Mouse (Mus musculus): ENCODE results near the gene 2410131K14Rik.

GRCm38 (mm10) chr5:118302466-118303155 lies 57.6 kb downstream of the 2410131K14Rik start:
- TF ChIP-seq CTCF (IDR thresholded peaks at IDR 0.05; ENCODE audit: borderline replicate concordance, insufficient read depth, low read depth, low read length) (no peak), POLR2A (IDR thresholded peaks at IDR 0.05; ENCODE audit: borderline replicate concordance, insufficient read depth, low read length) (no peak)

Data from cerebellum, adult 2 months (tissue).